Mouse (Mus musculus) hindbrain, embryonic 16.5 days (tissue): ENCODE data around the gene Tamm41. TPM values are rescaled to one million over a fixed set of nuclear protein-coding genes. Genes with fewer than 3 reads are reported as not detected.
A peak's percentile ranks its signal among the peaks of the same experiment; 100 is the strongest.

Experiments used
- ATAC-seq: fragments of 200-750 bp; cut with Nextera tagmentation; 2 replicates; pipeline ENCODE4 v1.8.0; 2017; ENCODE audit warnings: moderate TSS enrichment, moderate library complexity
- H3K27ac ChIP-seq: fragments of 300-500 bp; sonication (generic); 2 replicates; pipeline ENCODE4 v1.5.1; 2014; ENCODE audit warnings: low read depth, mild to moderate bottlenecking, control low read depth, low read length, moderate library complexity
- H3K27me3 ChIP-seq: fragments of 300-500 bp; sonication (generic); replicated peaks from 2 replicates; pipeline ENCODE4 v1.6.1; 2014; ENCODE audit warnings: low read length; ENCODE audit not compliant: control insufficient read depth, insufficient read depth
- H3K36me3 ChIP-seq: fragments of 300-500 bp; sonication (generic); 2 replicates; pipeline ENCODE4 v1.6.1; 2014; ENCODE audit warnings: mild to moderate bottlenecking, low read length, moderate library complexity, mixed read lengths; ENCODE audit not compliant: control insufficient read depth, insufficient read depth
- H3K4me1 ChIP-seq: fragments of 300-500 bp; sonication (generic); 2 replicates; pipeline ENCODE4 v1.6.1; 2014; ENCODE audit warnings: low read depth, low read length; ENCODE audit not compliant: control insufficient read depth, insufficient read depth
- H3K4me2 ChIP-seq: fragments of 300-500 bp; sonication (generic); 2 replicates; pipeline ENCODE4 v1.6.1; 2014; ENCODE audit warnings: mild to moderate bottlenecking, low read length, control low read depth, moderate library complexity
- H3K4me3 ChIP-seq: fragments of 300-500 bp; sonication (generic); 2 replicates; pipeline ENCODE4 v1.5.1; 2014; ENCODE audit warnings: mild to moderate bottlenecking, low read length, control low read depth, moderate library complexity
- H3K9ac ChIP-seq: fragments of 300-500 bp; sonication (generic); 2 replicates; pipeline ENCODE4 v1.6.1; 2014; ENCODE audit warnings: low read depth, mild to moderate bottlenecking, control low read depth, low read length, moderate library complexity
- H3K9me3 ChIP-seq: fragments of 300-500 bp; sonication (generic); 2 replicates; pipeline ENCODE4 v1.6.1; 2014; ENCODE audit warnings: mild to moderate bottlenecking, low read length, moderate library complexity; ENCODE audit not compliant: control insufficient read depth
- WGBS: fragments of 180-500 bp; shearing (Covaris S2); extraction: QIAGEN DNeasy Blood & Tissue Kit; methylation state at CpG from one replicate; pipeline ENCODE4 v1.1.7; 2014; 5-methylcytosine and 5-hydroxymethylcytosine counted together
- polyA plus RNA-seq: library from polyadenylated mRNA; unstranded; fragments of >200 nt; fragmentation: Nextera tagmentation; extraction: Ambion mirVana; gene quantifications from 2 replicates; pipeline ENCODE4 v1.2.1, GENCODE M21; 2015

Tamm41 gene
- polyA plus RNA-seq, 1 experiment from 2014 or later = 48.6 TPM

- Histone ChIP-seq H3K27me3 (no peaks in the 10 kb centered on the region), H3K4me2 (no peak overlapping the region), H3K9me3 (no peaks in the 10 kb centered on the region), H3K36me3 (no peaks in the 10 kb centered on the region), H3K4me1 (0 out of 2 replicates have a peak, but pooled peaks cover 2% of the 10 kb centered on the region), H3K4me3 (no peak overlapping the region), H3K27ac (no peak overlapping the region), H3K9ac (no peak overlapping the region)
- ATAC-seq = 0 out of 2 replicates have a peak, but pooled peaks have one; percentile 68
- WGBS = 30% methylated on average over 5 of the region's 5 CpGs
Observed at GRCm38 (mm10) chr6:115007728-115008127, 29.9 kb downstream of the Tamm41 start.

- Histone ChIP-seq H3K27ac (no peak overlapping the region), H3K9me3 (no peaks in the 10 kb centered on the region), H3K36me3 (no peaks in the 10 kb centered on the region), H3K4me2 (no peak overlapping the region), H3K9ac (no peak overlapping the region), H3K27me3 (no peaks in the 10 kb centered on the region), H3K4me1 (0 out of 2 replicates have a peak, but pooled peaks cover 2% of the 10 kb centered on the region), H3K4me3 (no peak overlapping the region)
- no peak for ATAC-seq
- WGBS = 65% methylated on average over 6 of the region's 6 CpGs
Observed at GRCm38 (mm10) chr6:115006948-115007347, 30.7 kb downstream of the Tamm41 start.

GRCm38 (mm10) chr6:115006065-115006464 is 31.6 kb downstream of the Tamm41 start:
- no peak overlapping the region for H3K9ac ChIP-seq
- H3K9me3 ChIP-seq = no peaks in the 10 kb centered on the region
- 0 out of 2 replicates have a peak, but pooled peaks cover 2% of the 10 kb centered on the region for H3K4me1 ChIP-seq
- H3K4me3 ChIP-seq = no peak overlapping the region
- H3K4me2 ChIP-seq = no peak overlapping the region
- whole genome bisulfite sequencing = 81% methylated on average over 3 of the region's 3 CpGs
- no peak overlapping the region for H3K27ac ChIP-seq
- no peaks in the 10 kb centered on the region for H3K36me3 ChIP-seq
- no peak for ATAC-seq
- no peaks in the 10 kb centered on the region for H3K27me3 ChIP-seq

DNA sequence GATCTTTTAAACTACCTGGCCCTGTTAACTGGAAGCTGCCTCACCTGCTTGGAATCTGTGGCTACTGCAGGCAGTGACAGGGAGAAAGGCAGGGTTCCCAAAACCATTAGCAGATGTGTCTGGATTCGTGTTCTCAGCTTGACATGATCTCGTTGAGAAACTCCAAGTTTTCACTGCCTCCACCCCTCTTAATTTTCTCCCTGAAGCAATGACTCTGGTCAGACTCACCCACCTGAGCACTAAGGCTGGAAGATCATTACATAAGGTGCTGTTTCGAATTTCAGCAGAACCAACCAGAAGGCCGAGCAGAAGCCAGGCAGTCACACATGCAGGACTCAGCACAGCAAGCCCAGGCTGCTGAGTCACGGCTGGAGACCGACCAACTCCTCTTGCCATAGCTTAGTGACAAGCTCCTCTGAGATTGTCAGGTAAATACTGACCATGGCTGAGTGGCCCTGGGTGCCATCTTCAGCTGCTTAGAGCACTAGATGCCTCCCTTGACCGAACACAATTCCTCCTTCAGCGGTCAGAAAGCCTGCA is 32.3 kb downstream of the Tamm41 start:
- H3K4me1 ChIP-seq = 0 out of 2 replicates have a peak, but pooled peaks cover 2% of the 10 kb centered on the region
- H3K9me3 ChIP-seq = no peaks in the 10 kb centered on the region
- no peaks in the 10 kb centered on the region for H3K27me3 ChIP-seq
- H3K9ac ChIP-seq = no peak overlapping the region
- no peaks in the 10 kb centered on the region; the same call in 1 of the 2 replicates for H3K36me3 ChIP-seq
- H3K27ac ChIP-seq = no peak overlapping the region
- WGBS = 91% methylated on average over 8 of the region's 8 CpGs
- H3K4me3 ChIP-seq = no peak overlapping the region
- ATAC-seq = no peak
- no peak overlapping the region for H3K4me2 ChIP-seq

DNA sequence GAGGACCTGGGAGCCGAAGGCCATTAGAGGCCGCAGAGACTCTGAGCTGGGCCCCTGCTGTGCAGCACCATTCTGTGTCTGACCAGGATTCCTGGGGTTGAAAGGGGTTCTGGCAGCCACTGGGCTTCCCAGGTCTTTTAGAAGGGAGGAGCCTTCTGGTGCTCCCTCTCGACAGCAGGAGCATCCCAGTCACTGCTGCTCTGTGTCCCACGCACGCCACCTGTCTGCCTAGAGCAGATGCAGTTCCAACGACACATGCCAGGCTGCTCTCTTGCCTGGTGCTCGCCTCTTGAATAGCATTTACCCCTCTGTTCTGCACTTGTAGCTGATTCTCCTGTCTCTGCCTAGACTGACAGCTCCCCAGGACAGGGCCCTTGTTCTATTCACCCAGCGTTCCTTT is 33.0 kb downstream of the Tamm41 start:
- H3K4me1 ChIP-seq = 0 out of 2 replicates have a peak, but pooled peaks cover 2% of the 10 kb centered on the region
- H3K4me3 ChIP-seq = no peak overlapping the region
- no peak overlapping the region for H3K9ac ChIP-seq
- no peak overlapping the region for H3K4me2 ChIP-seq
- no peak for ATAC-seq
- WGBS = 71% methylated on average over 8 of the region's 8 CpGs
- no peak overlapping the region for H3K27ac ChIP-seq
- H3K9me3 ChIP-seq = no peaks in the 10 kb centered on the region
- H3K27me3 ChIP-seq = no peaks in the 10 kb centered on the region
- H3K36me3 ChIP-seq = no peaks in the 10 kb centered on the region; the same call in 1 of the 2 replicates

- ATAC-seq = no peak
- WGBS = 83% methylated on average over 16 of the region's 16 CpGs
- Histone ChIP-seq H3K4me3 (no peak overlapping the region), H3K4me2 (no peak overlapping the region), H3K27ac (no peak overlapping the region), H3K27me3 (no peaks in the 10 kb centered on the region), H3K36me3 (no peaks in the 10 kb centered on the region; the same call in 1 of the 2 replicates), H3K4me1 (no peaks in the 10 kb centered on the region), H3K9ac (no peak overlapping the region), H3K9me3 (no peaks in the 10 kb centered on the region)
Observed at GRCm38 (mm10) chr6:114998374-114999031, 39.2 kb downstream of the Tamm41 start.

DNA sequence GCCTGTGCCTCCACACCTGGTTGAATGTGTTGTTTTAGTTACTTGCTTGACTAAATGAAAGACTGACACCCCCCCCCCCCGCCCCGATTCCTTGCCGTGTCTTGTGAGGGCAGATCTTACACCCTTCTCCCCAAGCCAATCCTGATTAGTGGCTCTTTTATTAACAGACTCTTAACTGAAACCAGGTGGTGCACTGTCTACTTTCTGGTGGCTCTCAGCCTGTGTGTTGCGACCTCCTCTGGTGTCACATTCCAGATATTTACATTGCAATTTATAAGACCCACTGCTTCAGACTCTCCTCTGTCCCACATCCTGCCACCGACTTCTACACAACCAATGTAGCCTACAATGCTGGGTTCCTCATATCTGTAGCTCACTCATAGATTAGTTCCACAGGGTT is 40.2 kb downstream of the Tamm41 start:
- ATAC-seq = no peak
- no peaks in the 10 kb centered on the region for H3K9me3 ChIP-seq
- no peaks in the 10 kb centered on the region for H3K4me1 ChIP-seq
- no peak overlapping the region for H3K9ac ChIP-seq
- H3K4me3 ChIP-seq = no peak overlapping the region
- no peaks in the 10 kb centered on the region for H3K27me3 ChIP-seq
- H3K4me2 ChIP-seq = no peak overlapping the region
- 84% methylated on average over 5 of the region's 5 CpGs for WGBS
- no peaks in the 10 kb centered on the region; the same call in 1 of the 2 replicates for H3K36me3 ChIP-seq
- H3K27ac ChIP-seq = no peak overlapping the region

DNA sequence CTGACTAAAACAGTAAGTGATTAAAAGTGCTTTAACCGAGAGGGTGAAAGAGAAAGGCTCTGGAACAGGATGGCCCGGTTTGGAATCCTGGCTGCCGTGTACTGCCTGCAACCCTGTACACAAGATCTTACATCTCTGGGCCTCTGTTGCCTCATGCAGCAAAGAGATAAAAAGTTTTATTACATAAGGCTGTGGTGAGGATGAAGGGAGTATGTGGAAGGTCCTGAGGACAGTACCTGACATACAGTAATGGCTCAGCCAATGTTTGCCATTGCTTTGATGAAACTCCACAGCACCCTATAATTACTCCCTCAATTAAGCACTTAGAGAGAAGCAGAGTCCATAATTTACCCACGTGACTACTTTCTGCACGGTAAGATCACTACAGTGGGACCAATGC is 40.8 kb downstream of the Tamm41 start:
- no peaks in the 10 kb centered on the region for H3K27me3 ChIP-seq
- no peak overlapping the region for H3K4me3 ChIP-seq
- H3K27ac ChIP-seq = no peak overlapping the region
- no peaks in the 10 kb centered on the region for H3K4me1 ChIP-seq
- H3K9ac ChIP-seq = no peak overlapping the region
- no peak overlapping the region for H3K4me2 ChIP-seq
- H3K9me3 ChIP-seq = no peaks in the 10 kb centered on the region
- WGBS = 83% methylated on average over 5 of the region's 5 CpGs
- no peaks in the 10 kb centered on the region; the same call in 1 of the 2 replicates for H3K36me3 ChIP-seq
- ATAC-seq = no peak

DNA sequence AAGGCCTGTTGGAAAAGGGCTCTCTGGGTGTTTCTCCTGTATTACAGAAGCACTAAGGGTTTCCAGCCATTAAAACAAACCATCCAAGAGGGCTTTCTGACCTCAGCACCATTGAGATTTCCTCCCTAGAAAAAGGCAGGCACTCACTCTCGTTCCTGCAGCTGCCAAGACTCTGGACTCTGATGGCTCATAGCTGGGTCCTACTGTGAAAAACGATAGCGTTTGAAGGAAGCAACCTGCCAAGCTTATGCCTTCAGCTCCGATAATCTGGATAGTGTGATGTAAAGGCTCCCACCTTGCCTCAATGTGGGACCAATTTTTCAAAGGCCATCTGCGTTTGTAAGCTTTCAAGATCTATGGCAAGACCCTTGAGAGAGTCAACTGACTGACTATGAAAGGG is 43.6 kb downstream of the Tamm41 start:
- H3K9ac ChIP-seq = no peak overlapping the region
- no peaks in the 10 kb centered on the region for H3K36me3 ChIP-seq
- H3K4me1 ChIP-seq = no peaks in the 10 kb centered on the region
- no peaks in the 10 kb centered on the region for H3K27me3 ChIP-seq
- H3K9me3 ChIP-seq = no peaks in the 10 kb centered on the region
- ATAC-seq = no peak
- H3K4me2 ChIP-seq = no peak overlapping the region
- H3K27ac ChIP-seq = no peak overlapping the region
- H3K4me3 ChIP-seq = no peak overlapping the region
- 90% methylated on average over 5 of the region's 5 CpGs for WGBS
